Mouse (Mus musculus): ENCODE results near the gene Slc25a17. TPM values are rescaled to one million over a fixed set of nuclear protein-coding genes. Genes with fewer than 3 reads are reported as not detected.

Gene Slc25a17
- polyA plus RNA-seq, 1 experiment: 10.5 TPM

GRCm38 (mm10) chr15:81341426-81341825 lies 19.2 kb downstream of the Slc25a17 start:
- Histone ChIP-seq H3K27ac (ENCODE audit: insufficient read depth, low read length) (no peak overlapping the region), H3K36me3 (ENCODE audit: control insufficient read depth, insufficient read depth, low read length) (peaks cover 10% of the 10 kb centered on the region), H3K4me3 (ENCODE audit: extremely low read depth, insufficient read depth, insufficient read length) (no peak overlapping the region), H3K27me3 (ENCODE audit: control insufficient read depth, insufficient read depth, low read length) (no peaks in the 10 kb centered on the region), H3K4me1 (ENCODE audit: control insufficient read depth, insufficient read depth, insufficient read length) (no peaks in the 10 kb centered on the region)
- 97% methylated on average over 2 of the region's 2 CpGs for WGBS
- DNase-seq (ENCODE audit: low read depth in 1 of 2, low spot score in 2 of 2): no peak
- TF ChIP-seq CTCF (IDR thresholded peaks at IDR 0.05; ENCODE audit: extremely low read depth, insufficient read depth, insufficient read length, insufficient replicate concordance) (no peak), POLR2A (IDR thresholded peaks at IDR 0.05; ENCODE audit: low read depth, low read length) (no peak)

- H3K27ac ChIP-seq (ENCODE audit: insufficient read depth, low read length): no peak overlapping the region
- H3K4me1 ChIP-seq (ENCODE audit: control insufficient read depth, insufficient read depth, insufficient read length): no peaks in the 10 kb centered on the region
- no peaks in the 10 kb centered on the region for H3K27me3 ChIP-seq (ENCODE audit: control insufficient read depth, insufficient read depth, low read length)
- no peak overlapping the region for H3K4me3 ChIP-seq (ENCODE audit: extremely low read depth, insufficient read depth, insufficient read length)
- WGBS: 81% methylated on average over 3 of the region's 3 CpGs
- peaks cover 12% of the 10 kb centered on the region for H3K36me3 ChIP-seq (ENCODE audit: control insufficient read depth, insufficient read depth, low read length)
- DNase-seq (ENCODE audit: low read depth in 1 of 2, low spot score in 2 of 2): no peak
- TF ChIP-seq CTCF (IDR thresholded peaks at IDR 0.05; ENCODE audit: extremely low read depth, insufficient read depth, insufficient read length, insufficient replicate concordance) (no peak), POLR2A (IDR thresholded peaks at IDR 0.05; ENCODE audit: low read depth, low read length) (no peak)
Measured at GRCm38 (mm10) chr15:81339158-81339557, 21.5 kb downstream of the Slc25a17 start.

GRCm38 (mm10) chr15:81336466-81336865 lies 24.1 kb downstream of the Slc25a17 start:
- Histone ChIP-seq H3K4me3 (ENCODE audit: extremely low read depth, insufficient read depth, insufficient read length) (no peak overlapping the region), H3K36me3 (ENCODE audit: control insufficient read depth, insufficient read depth, low read length) (peaks cover 11% of the 10 kb centered on the region)
- 86% methylated on average over 5 of the region's 5 CpGs for WGBS

GRCm38 (mm10) chr15:81332517-81332916 lies 28.1 kb downstream of the Slc25a17 start:
- 71% methylated on average over 4 of the region's 4 CpGs for WGBS
- Histone ChIP-seq H3K27me3 (ENCODE audit: control insufficient read depth, insufficient read depth, low read length) (no peaks in the 10 kb centered on the region), H3K4me1 (ENCODE audit: control insufficient read depth, insufficient read depth, insufficient read length) (no peaks in the 10 kb centered on the region), H3K4me3 (ENCODE audit: extremely low read depth, insufficient read depth, insufficient read length) (no peak overlapping the region), H3K27ac (ENCODE audit: insufficient read depth, low read length) (no peak overlapping the region), H3K36me3 (ENCODE audit: control insufficient read depth, insufficient read depth, low read length) (peaks cover 14% of the 10 kb centered on the region)
- DNase-seq (ENCODE audit: low read depth in 1 of 2, low spot score in 2 of 2): no peak
- no peak for TF ChIP-seq CTCF (IDR thresholded peaks at IDR 0.05; ENCODE audit: extremely low read depth, insufficient read depth, insufficient read length, insufficient replicate concordance)
- TF ChIP-seq POLR2A (IDR thresholded peaks at IDR 0.05; ENCODE audit: low read depth, low read length): no peak

More at GRCm38 (mm10) chr15:81336466-81336865, 24.1 kb downstream of the Slc25a17 start:
- Histone ChIP-seq H3K4me1 (ENCODE audit: control insufficient read depth, insufficient read depth, insufficient read length) (no peaks in the 10 kb centered on the region), H3K27ac (ENCODE audit: insufficient read depth, low read length) (no peak overlapping the region), H3K27me3 (ENCODE audit: control insufficient read depth, insufficient read depth, low read length) (no peaks in the 10 kb centered on the region)
- no peak for TF ChIP-seq POLR2A (IDR thresholded peaks at IDR 0.05; ENCODE audit: low read depth, low read length)
- TF ChIP-seq CTCF (IDR thresholded peaks at IDR 0.05; ENCODE audit: extremely low read depth, insufficient read depth, insufficient read length, insufficient replicate concordance): no peak
- DNase-seq (ENCODE audit: low read depth in 1 of 2, low spot score in 2 of 2): no peak

- no peak for TF ChIP-seq CTCF (IDR thresholded peaks at IDR 0.05; ENCODE audit: extremely low read depth, insufficient read depth, insufficient read length, insufficient replicate concordance)
- no peak for TF ChIP-seq POLR2A (IDR thresholded peaks at IDR 0.05; ENCODE audit: low read depth, low read length)
- Histone ChIP-seq H3K4me1 (ENCODE audit: control insufficient read depth, insufficient read depth, insufficient read length) (no peaks in the 10 kb centered on the region), H3K4me3 (ENCODE audit: extremely low read depth, insufficient read depth, insufficient read length) (no peak overlapping the region), H3K27ac (ENCODE audit: insufficient read depth, low read length) (no peak overlapping the region), H3K36me3 (ENCODE audit: control insufficient read depth, insufficient read depth, low read length) (peaks cover 16% of the 10 kb centered on the region), H3K27me3 (ENCODE audit: control insufficient read depth, insufficient read depth, low read length) (no peaks in the 10 kb centered on the region)
- WGBS: 71% methylated on average over 3 of the region's 3 CpGs
- DNase-seq (ENCODE audit: low read depth in 1 of 2, low spot score in 2 of 2): no peak
Measured at GRCm38 (mm10) chr15:81330816-81331433, 29.7 kb downstream of the Slc25a17 start.

GRCm38 (mm10) chr15:81329721-81330369 lies 30.8 kb downstream of the Slc25a17 start:
- H3K27ac ChIP-seq (ENCODE audit: insufficient read depth, low read length): no peak overlapping the region; the same call in 1 of the 2 replicates
- no peak for TF ChIP-seq POLR2A (IDR thresholded peaks at IDR 0.05; ENCODE audit: low read depth, low read length)
- no peak for TF ChIP-seq CTCF (IDR thresholded peaks at IDR 0.05; ENCODE audit: extremely low read depth, insufficient read depth, insufficient read length, insufficient replicate concordance)

GRCm38 (mm10) chr15:81327501-81327900 lies 33.1 kb downstream of the Slc25a17 start:
- TF ChIP-seq POLR2A (IDR thresholded peaks at IDR 0.05; ENCODE audit: low read depth, low read length): no peak
- no peak for TF ChIP-seq CTCF (IDR thresholded peaks at IDR 0.05; ENCODE audit: extremely low read depth, insufficient read depth, insufficient read length, insufficient replicate concordance)
- WGBS: 94% methylated on average over 7 of the region's 7 CpGs
- Histone ChIP-seq H3K4me1 (ENCODE audit: control insufficient read depth, insufficient read depth, insufficient read length) (no peaks in the 10 kb centered on the region), H3K27ac (ENCODE audit: insufficient read depth, low read length) (no peak overlapping the region), H3K27me3 (ENCODE audit: control insufficient read depth, insufficient read depth, low read length) (no peaks in the 10 kb centered on the region), H3K36me3 (ENCODE audit: control insufficient read depth, insufficient read depth, low read length) (peaks cover 18% of the 10 kb centered on the region), H3K4me3 (ENCODE audit: extremely low read depth, insufficient read depth, insufficient read length) (no peak overlapping the region)
- no peak for DNase-seq (ENCODE audit: low read depth in 1 of 2, low spot score in 2 of 2)

More at GRCm38 (mm10) chr15:81329721-81330369, 30.8 kb downstream of the Slc25a17 start:
- no peak for DNase-seq (ENCODE audit: low read depth in 1 of 2, low spot score in 2 of 2)
- no peak overlapping the region for H3K4me3 ChIP-seq (ENCODE audit: extremely low read depth, insufficient read depth, insufficient read length)
- H3K27me3 ChIP-seq (ENCODE audit: control insufficient read depth, insufficient read depth, low read length): no peaks in the 10 kb centered on the region
- peaks cover 14% of the 10 kb centered on the region for H3K36me3 ChIP-seq (ENCODE audit: control insufficient read depth, insufficient read depth, low read length)
- WGBS: 86% methylated on average over 5 of the region's 5 CpGs
- no peaks in the 10 kb centered on the region for H3K4me1 ChIP-seq (ENCODE audit: control insufficient read depth, insufficient read depth, insufficient read length)

All from spleen, adult 2 months (tissue).